Mouse (Mus musculus) bone marrow, adult 2 months (tissue): Measurements from ENCODE around the gene Nubp2. TPM values are rescaled to one million over a fixed set of nuclear protein-coding genes. Genes with fewer than 3 reads are reported as not detected.

Source experiments
- H3K27ac ChIP-seq: fragments of 200-500 bp; 2 replicates; pipeline ENCODE4 v1.5.1; 2012; ENCODE audit warnings: low read depth, mild to moderate bottlenecking, control low read depth, inconsistent platforms, low read length; ENCODE audit not compliant: control insufficient read depth, poor library complexity, insufficient read depth
- H3K4me1 ChIP-seq: fragments of 200-500 bp; 2 replicates; pipeline ENCODE4 v1.6.1; 2011; ENCODE audit warnings: low read length; ENCODE audit not compliant: control insufficient read depth, insufficient read depth
- H3K4me3 ChIP-seq: fragments of 200-500 bp; replicated peaks from 2 replicates; pipeline ENCODE3; 2011; ENCODE audit warnings: mild to moderate bottlenecking, low read depth, low read length, control low read depth; ENCODE audit not compliant: control insufficient read depth
- CTCF ChIP-seq: fragments of 200-500 bp; IDR thresholded peaks from 2 replicates; pipeline ENCODE4 v1.5.1; 2011; ENCODE audit warnings: low read length, control low read depth; ENCODE audit not compliant: control insufficient read depth, insufficient read depth
- POLR2A ChIP-seq: fragments of 200-500 bp; IDR thresholded peaks from 2 replicates; pipeline ENCODE4 v1.6.1; 2011; ENCODE audit warnings: low read depth, mild to moderate bottlenecking, control low read depth, low read length, borderline replicate concordance; ENCODE audit not compliant: control insufficient read depth
- WGBS: fragments of 180-500 bp; shearing (Covaris S2); methylation state at CpG from one replicate; pipeline ENCODE4 v1.1.7; 2018; 5-methylcytosine and 5-hydroxymethylcytosine counted together
- polyA plus RNA-seq: library from polyadenylated mRNA; stranded (reverse); fragments of >200 nt; gene quantifications from 2 replicates; pipeline ENCODE4 v1.2.4, GENCODE M21; 2011; ENCODE audit warnings: low replicate concordance; ENCODE audit not compliant: missing spikeins, insufficient read depth, insufficient read length

Gene Nubp2
- polyA plus RNA-seq: 34.2 and 45.6 TPM in 2 replicates

GRCm38 (mm10) chr17:24886134-24886931, at the start of gene Nubp2, which contains the start of gene Spsb3:
Gene Nubp2, minus strand, starts transcription at chr17:24886349.
Gene Spsb3, plus strand, starts transcription at chr17:24886643.
- Histone ChIP-seq H3K4me3 (peak within 1 kb of the TSS; percentile 82), H3K27ac (peak within 1 kb of the TSS; percentile 90), H3K4me1 (peaks cover 7% of the 10 kb centered on the region)
- TF ChIP-seq POLR2A (peak; percentile 92), CTCF (no peak)
- WGBS: under 1% methylated on average over 69 of the region's 69 CpGs

GRCm38 (mm10) chr17:24935666-24936065, 49.5 kb upstream of the Nubp2 start:
- Histone ChIP-seq H3K27ac (no peak overlapping the region), H3K4me3 (peak overlapping the region; percentile 43), H3K4me1 (no peaks in the 10 kb centered on the region; the same call in 1 of the 2 replicates)
- TF ChIP-seq CTCF: no peak
- TF ChIP-seq POLR2A: no peak

- H3K27ac ChIP-seq: no peak overlapping the region
- TF ChIP-seq CTCF (no peak), POLR2A (no peak)
- no peaks in the 10 kb centered on the region; the same call in 1 of the 2 replicates for H3K4me1 ChIP-seq
- WGBS: 68% methylated on average over 4 of the region's 4 CpGs
- no peak overlapping the region for H3K4me3 ChIP-seq
Observed at GRCm38 (mm10) chr17:24934926-24935325, 48.8 kb upstream of the Nubp2 start.

GRCm38 (mm10) chr17:24933163-24933562, 47.0 kb upstream of the Nubp2 start:
- no peak overlapping the region for H3K27ac ChIP-seq
- H3K4me3 ChIP-seq: no peak overlapping the region
- TF ChIP-seq CTCF (no peak), POLR2A (no peak)
- WGBS: 83% methylated on average over 4 of the region's 4 CpGs
- H3K4me1 ChIP-seq: no peaks in the 10 kb centered on the region; the same call in 1 of the 2 replicates

- WGBS: 89% methylated on average over 4 of the region's 4 CpGs
- H3K4me3 ChIP-seq: no peak overlapping the region
- no peaks in the 10 kb centered on the region; the same call in 1 of the 2 replicates for H3K4me1 ChIP-seq
- H3K27ac ChIP-seq: no peak overlapping the region
- no peak for TF ChIP-seq POLR2A
- TF ChIP-seq CTCF: no peak
Observed at GRCm38 (mm10) chr17:24932431-24932830, 46.3 kb upstream of the Nubp2 start.

- WGBS: 81% methylated on average over 1 of the region's 1 CpGs
- H3K4me1 ChIP-seq: no peaks in the 10 kb centered on the region
- H3K4me3 ChIP-seq: no peak overlapping the region
- H3K27ac ChIP-seq: no peak overlapping the region
- TF ChIP-seq POLR2A: no peak
- TF ChIP-seq CTCF: no peak
Observed at GRCm38 (mm10) chr17:24929506-24929905, 43.4 kb upstream of the Nubp2 start.

- WGBS: 88% methylated on average over 1 of the region's 1 CpGs
- Histone ChIP-seq H3K4me1 (no peaks in the 10 kb centered on the region), H3K27ac (no peak overlapping the region), H3K4me3 (no peak overlapping the region)
- no peak for TF ChIP-seq CTCF
- no peak for TF ChIP-seq POLR2A
Observed at GRCm38 (mm10) chr17:24923246-24923645, 37.1 kb upstream of the Nubp2 start.

- Histone ChIP-seq H3K4me1 (no peaks in the 10 kb centered on the region), H3K27ac (no peak overlapping the region), H3K4me3 (no peak overlapping the region)
Observed at GRCm38 (mm10) chr17:24913984-24914383, 27.8 kb upstream of the Nubp2 start.

More at GRCm38 (mm10) chr17:24913984-24914383, 27.8 kb upstream of the Nubp2 start:
- TF ChIP-seq POLR2A (no peak), CTCF (no peak)
